Mouse (Mus musculus) frontal cortex, postnatal 25 days (tissue): Measurements from ENCODE around the gene Adamts6.

Source experiments
- DNase-seq, 2 experiments: peaks; one replicate each; pipeline ENCODE4 v3.0.0; 2022; ENCODE audit warnings: low spot score in 2 of 2

Gene Adamts6

GRCm38 (mm10) chr13:104516766-104517364 lies 229.2 kb downstream of the Adamts6 start:
- no peak for DNase-seq

- DNase-seq: peak in 1 of 2 experiments; percentile 6
Measured at GRCm38 (mm10) chr13:104517638-104518311, 230.1 kb downstream of the Adamts6 start.

- peak; percentile 67 to 79 for DNase-seq
Measured at GRCm38 (mm10) chr13:104518312-104519005, 230.8 kb downstream of the Adamts6 start.

GRCm38 (mm10) chr13:104519006-104519695 lies 231.5 kb downstream of the Adamts6 start:
- DNase-seq: no peak

GRCm38 (mm10) chr13:104519981-104520380 lies 232.3 kb downstream of the Adamts6 start:
- no peak for DNase-seq

- no peak for DNase-seq
Measured at GRCm38 (mm10) chr13:104520461-104520860, 232.8 kb downstream of the Adamts6 start.

- DNase-seq: no peak
Measured at GRCm38 (mm10) chr13:104521532-104521931, 233.9 kb downstream of the Adamts6 start.

GRCm38 (mm10) chr13:104525656-104526055 lies 238.0 kb downstream of the Adamts6 start:
- no peak for DNase-seq

GRCm38 (mm10) chr13:104529238-104529637 lies 241.6 kb downstream of the Adamts6 start:
- DNase-seq: no peak

- no peak for DNase-seq
Measured at GRCm38 (mm10) chr13:104531841-104532240, 244.2 kb downstream of the Adamts6 start.

- DNase-seq: no peak
Measured at GRCm38 (mm10) chr13:104532723-104533122, 245.1 kb downstream of the Adamts6 start.

GRCm38 (mm10) chr13:104533806-104534495 lies 246.3 kb downstream of the Adamts6 start:
- DNase-seq: no peak

GRCm38 (mm10) chr13:104540861-104541398 lies 253.3 kb downstream of the Adamts6 start:
- DNase-seq: no peak

GRCm38 (mm10) chr13:104542123-104542758 lies 254.6 kb downstream of the Adamts6 start:
- no peak for DNase-seq

- no peak for DNase-seq
Measured at GRCm38 (mm10) chr13:104542759-104543141, 255.1 kb downstream of the Adamts6 start.
